ENCODE assay signal across 9 mouse cellular contexts in genomic region chr5:134421061-134421460, GRCm38 (mm10). TPM values are rescaled to one million over a fixed set of nuclear protein-coding genes. Genes with fewer than 3 reads are reported as not detected.
A peak's percentile ranks its signal among the peaks of the same experiment; 100 is the strongest.
DNase-seq lines count a peak whose midpoint lies in the region; ATAC-seq lines count a peak whose summit lies in the region.
"Had no signal": no experiment of that assay in that cellular context is flagged by ENCODE, and none has a peak within 500 bp of the region (broad histone marks: within the 10 kb centered on the region; RNA-seq: fewer than 3 reads in every experiment).

No protein-coding gene starts in this region.

- peaks cover 36% of the 10 kb centered on the region for H3K36me3 ChIP-seq in kidney, embryonic 15.5 days
- H3K36me3 ChIP-seq in limb, embryonic 13.5 days: peaks cover 54% of the 10 kb centered on the region
- H3K36me3 ChIP-seq in forebrain, embryonic 11.5 days (ENCODE audit: control insufficient read depth, insufficient read depth, low read length): peaks cover 5% of the 10 kb centered on the region; the same call in 1 of the 2 replicates

- H3K4me3 ChIP-seq in kidney, embryonic 15.5 days (replicated peaks): no peak overlapping the region
- H3K4me3 ChIP-seq in brown adipose tissue, adult 24 weeks (ENCODE audit: insufficient read depth, low read depth, low read length): no peak overlapping the region
- no peak overlapping the region for H3K4me3 ChIP-seq in limb, embryonic 13.5 days
- no peak overlapping the region for H3K4me3 ChIP-seq in forebrain, embryonic 11.5 days (ENCODE audit: low read depth, low read length)

- no peak for ATAC-seq in kidney, embryonic 15.5 days (replicated peaks; ENCODE audit: low FRiP score)
- no peak for ATAC-seq in limb, embryonic 13.5 days (ENCODE audit: low FRiP score, low read depth)
- ATAC-seq in forebrain, embryonic 11.5 days (replicated peaks; ENCODE audit: low FRiP score): no peak

- no peaks in the 10 kb centered on the region for H3K27me3 ChIP-seq in kidney, embryonic 15.5 days
- no peaks in the 10 kb centered on the region for H3K27me3 ChIP-seq in limb, embryonic 13.5 days
- H3K27me3 ChIP-seq in forebrain, embryonic 11.5 days (ENCODE audit: control insufficient read depth, insufficient read depth, low read length): no peaks in the 10 kb centered on the region

- no peak overlapping the region for H3K4me2 ChIP-seq in kidney, embryonic 15.5 days
- H3K4me2 ChIP-seq in limb, embryonic 13.5 days (replicated peaks): no peak overlapping the region
- H3K4me2 ChIP-seq in forebrain, embryonic 11.5 days (ENCODE audit: low read depth, low read length, severe bottlenecking): no peak overlapping the region

- peaks cover 2% of the 10 kb centered on the region; the same call in 1 of the 2 replicates for H3K4me1 ChIP-seq in kidney, embryonic 15.5 days
- peaks cover 28% of the 10 kb centered on the region for H3K4me1 ChIP-seq in brown adipose tissue, adult 24 weeks (ENCODE audit: control insufficient read depth, insufficient read depth, insufficient read length, low read length)
- H3K4me1 ChIP-seq in limb, embryonic 13.5 days: peaks cover 22% of the 10 kb centered on the region
- no peaks in the 10 kb centered on the region for H3K4me1 ChIP-seq in forebrain, embryonic 11.5 days (replicated peaks; ENCODE audit: control insufficient read depth, insufficient read depth, low read length)

- no peaks in the 10 kb centered on the region for H3K9me3 ChIP-seq in kidney, embryonic 15.5 days (replicated peaks)
- peaks cover 8% of the 10 kb centered on the region; the same call in 1 of the 2 replicates for H3K9me3 ChIP-seq in limb, embryonic 13.5 days
- no peaks in the 10 kb centered on the region for H3K9me3 ChIP-seq in forebrain, embryonic 11.5 days (ENCODE audit: control insufficient read depth, low read length)

- WGBS in kidney, embryonic 15.5 days: 73% methylated on average over 9 of the region's 9 CpGs
- 55% methylated on average over 9 of the region's 9 CpGs for WGBS in limb, embryonic 13.5 days
- 66% methylated on average over 8 of the region's 9 CpGs for WGBS in forebrain, embryonic 11.5 days

- no peak overlapping the region for H3K27ac ChIP-seq in kidney, embryonic 15.5 days
- peak overlapping the region; percentile 51 for H3K27ac ChIP-seq in brown adipose tissue, adult 24 weeks (replicated peaks; ENCODE audit: low read depth, low read length)
- peak overlapping the region; percentile 49; the same call in 1 of the 2 replicates for H3K27ac ChIP-seq in limb, embryonic 13.5 days
- H3K27ac ChIP-seq in forebrain, embryonic 11.5 days (ENCODE audit: low read depth, low read length): no peak overlapping the region
- H3K27ac ChIP-seq: macrophage had no signal

- DNase-seq in kidney, adult 11 months: peak; percentile 33
- peak; percentile 76 to 86 for DNase-seq in heart, adult 18-20 months
- DNase-seq in right cerebral cortex, postnatal 25 days: no peak
- DNase-seq in embryo, embryonic 10.5 days (ENCODE audit: low spot score): no peak
- DNase-seq in forebrain, embryonic 11.5 days (ENCODE audit: low spot score): no peak

- H3K9ac ChIP-seq in kidney, embryonic 15.5 days: no peak overlapping the region
- no peak overlapping the region for H3K9ac ChIP-seq in limb, embryonic 13.5 days
- H3K9ac ChIP-seq in forebrain, embryonic 11.5 days (ENCODE audit: low read length): no peak overlapping the region

RNA-seq across cellular contexts. Expression of gene Gtf2ird1, which starts 35.5 kb away (rescaled TPM):
- polyA plus RNA-seq in kidney, embryonic 15.5 days (2015; fragmentation: Nextera tagmentation; extraction: Ambion mirVana): 77.5 and 84.3 TPM in 2 replicates
- polyA plus RNA-seq in brown adipose tissue, adult 24 weeks (2012; ENCODE audit: insufficient read depth, insufficient read length, missing spikeins): 37.9 and 80.1 TPM in 2 replicates
- 10 to 100 TPM; 18.2 to 20.5 TPM for total RNA-seq in heart, adult 18-20 months (2021)
- 137 and 141 TPM in 2 replicates for polyA plus RNA-seq in limb, embryonic 13.5 days (2015; fragmentation: Nextera tagmentation; extraction: Ambion mirVana)
- polyA plus RNA-seq in forebrain, embryonic 11.5 days (2014; fragmentation: Nextera tagmentation; extraction: Ambion mirVana): 99.8 and 103 TPM in 2 replicates

Comparison
In these comparisons a context has a peak if more than half of its experiments do, and no peak if none do; other contexts are left out.
1. DNase-seq: peak in kidney, adult 11 months (single experiment) and heart, adult 18-20 months (2 of 2); none in right cerebral cortex, postnatal 25 days (single experiment), embryo, embryonic 10.5 days (single experiment) and forebrain, embryonic 11.5 days (single experiment).
2. H3K27ac ChIP-seq: peak in brown adipose tissue, adult 24 weeks (single experiment) and limb, embryonic 13.5 days (single experiment); none in kidney, embryonic 15.5 days (single experiment) and forebrain, embryonic 11.5 days (single experiment).